Mouse (Mus musculus) adrenal gland, postnatal 4 days (tissue): ENCODE measurements around the gene Gm20388. TPM values are rescaled to one million over a fixed set of nuclear protein-coding genes. Genes with fewer than 3 reads are reported as not detected.

Experiments used
- DNase-seq, 2 experiments: peaks; one replicate each; pipeline ENCODE4 v3.0.0; 2021 to 2022; ENCODE audit warnings: low spot score in 2 of 2, mixed read lengths in 2 of 2
- total RNA-seq, 2 experiments: library from RNA; stranded (reverse); gene quantifications; 2 replicates each; pipeline ENCODE4 v1.2.3; 2021

Gm20388 gene
- total RNA-seq, 2 experiments from 2014 or later = 8.8 TPM; not detected in 1

- DNase-seq = no peak
These were observed 775.0 kb downstream of the Gm20388 start for GRCm38 (mm10) chr8:120685591-120685990.

DNA sequence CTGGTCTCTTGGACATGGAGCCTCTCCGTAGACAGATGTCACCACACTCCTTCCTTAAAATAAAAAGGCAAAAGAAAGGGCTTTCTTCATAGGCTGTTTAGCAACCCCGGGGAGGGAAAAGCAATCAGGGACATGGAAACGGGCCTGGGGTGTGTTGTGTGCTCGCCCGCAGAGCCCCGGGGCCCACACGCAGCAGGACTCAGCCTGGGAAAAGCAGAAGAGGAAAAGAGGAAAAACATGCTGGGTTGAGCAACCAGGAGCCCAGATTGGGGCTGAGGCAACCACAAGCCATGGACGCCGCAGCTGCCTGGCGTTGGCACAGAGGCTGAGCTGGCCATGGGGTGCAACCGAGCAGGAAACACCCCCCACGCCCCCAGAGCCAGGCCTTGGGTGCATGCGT, 775.4 kb downstream of the Gm20388 start:
- no peak for DNase-seq

- no peak for DNase-seq
These were observed 775.9 kb downstream of the Gm20388 start for GRCm38 (mm10) chr8:120686576-120686975.

- no peak for DNase-seq
These were observed 777.1 kb downstream of the Gm20388 start for GRCm38 (mm10) chr8:120687786-120688185.

DNA sequence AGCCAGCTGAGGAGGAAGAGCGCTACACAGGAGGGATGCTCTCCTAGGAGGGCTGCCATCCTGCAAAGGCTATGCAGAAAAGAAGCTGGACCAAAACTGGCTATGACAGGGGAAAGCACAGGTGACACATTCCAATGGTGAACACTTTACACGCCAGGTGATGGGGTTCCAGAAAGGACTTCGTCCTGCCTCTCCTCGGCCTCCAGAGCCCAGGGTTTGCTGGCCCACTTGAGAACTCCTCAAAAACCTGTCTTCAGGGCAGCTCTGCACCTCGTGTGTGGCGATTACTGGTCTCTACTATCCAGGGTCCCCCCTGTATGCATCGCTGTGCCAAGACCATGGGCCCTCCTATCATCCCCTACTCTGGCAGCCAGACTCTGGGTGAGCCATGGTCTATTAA, 777.9 kb downstream of the Gm20388 start:
- DNase-seq = no peak

GRCm38 (mm10) chr8:120692934-120693333, 782.3 kb downstream of the Gm20388 start:
- DNase-seq = no peak

- DNase-seq = no peak
These were observed 783.3 kb downstream of the Gm20388 start for GRCm38 (mm10) chr8:120693861-120694493.

DNA sequence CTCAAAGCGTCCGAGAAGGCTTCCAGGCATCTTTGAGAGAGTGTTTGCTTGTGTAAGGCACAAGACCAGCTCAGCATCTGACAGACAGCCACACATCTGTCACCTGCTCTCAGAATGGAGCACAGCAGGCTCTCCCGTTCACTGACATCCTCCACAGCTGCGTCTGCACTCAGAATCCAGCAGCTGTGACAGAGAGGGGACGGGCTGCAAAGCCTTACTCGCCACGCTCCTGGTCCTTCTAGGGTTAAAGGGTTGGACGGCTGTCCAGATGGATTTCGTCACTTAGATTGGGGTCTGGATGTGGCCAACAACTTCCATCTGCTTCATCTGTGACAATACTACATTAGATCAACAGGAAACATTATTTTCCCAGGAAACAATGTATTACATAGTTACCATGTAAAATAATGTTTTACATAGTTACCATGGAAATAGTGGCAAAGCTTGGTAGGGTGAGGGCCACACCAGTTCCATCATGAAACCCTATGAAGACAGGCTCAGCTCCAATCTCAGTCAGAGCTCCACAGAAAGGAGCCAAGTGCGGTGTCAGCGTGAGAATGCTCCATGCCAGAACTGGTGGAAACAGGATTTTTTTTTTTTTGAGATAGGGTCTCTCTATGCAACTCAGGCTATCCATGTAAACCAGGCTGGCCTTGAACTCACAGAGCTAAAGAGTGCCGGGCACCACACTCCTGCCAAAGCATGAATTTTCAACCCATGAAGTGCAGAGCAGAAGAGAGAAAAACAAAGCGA, 785.9 kb downstream of the Gm20388 start:
- DNase-seq = no peak

DNA sequence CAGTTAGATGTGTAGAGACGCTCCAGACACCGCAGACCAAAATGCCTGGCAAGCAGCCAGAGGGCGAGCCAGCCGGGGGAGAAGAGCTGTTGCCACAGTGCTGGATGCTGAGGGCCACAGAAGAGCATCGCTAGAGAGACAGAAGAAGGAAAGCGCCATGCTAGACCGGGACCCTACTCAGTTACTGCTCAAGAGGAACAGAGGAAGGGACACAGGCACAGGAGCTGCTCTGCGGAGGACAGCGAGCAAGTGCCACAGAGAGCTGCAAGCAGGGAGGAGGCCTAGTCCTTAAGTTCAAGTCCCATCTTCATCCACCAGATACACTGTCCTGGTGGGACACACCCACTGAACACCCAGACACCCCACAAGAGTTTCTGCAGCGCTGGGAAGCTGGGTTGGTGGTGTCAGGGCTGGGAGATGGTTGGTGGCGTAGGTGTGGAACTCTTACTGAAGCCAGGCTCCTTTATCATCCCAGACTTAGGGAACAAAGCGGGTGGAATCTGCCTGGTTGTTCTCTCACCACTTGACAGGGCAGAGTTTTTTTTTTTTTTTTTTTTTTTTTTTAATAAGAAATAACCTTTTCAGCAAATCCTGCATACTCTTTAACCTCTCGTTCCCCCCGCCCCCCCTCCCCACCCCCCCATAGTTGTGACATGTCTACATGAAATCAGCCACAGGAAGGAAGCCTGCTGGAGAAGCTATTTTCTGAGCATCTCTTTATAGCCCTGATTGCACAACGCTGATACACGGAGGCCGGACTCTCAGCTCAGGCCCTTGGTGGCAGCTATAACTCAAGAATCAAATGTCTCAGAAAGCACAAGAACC, 786.7 kb downstream of the Gm20388 start:
- DNase-seq = no peak

DNA sequence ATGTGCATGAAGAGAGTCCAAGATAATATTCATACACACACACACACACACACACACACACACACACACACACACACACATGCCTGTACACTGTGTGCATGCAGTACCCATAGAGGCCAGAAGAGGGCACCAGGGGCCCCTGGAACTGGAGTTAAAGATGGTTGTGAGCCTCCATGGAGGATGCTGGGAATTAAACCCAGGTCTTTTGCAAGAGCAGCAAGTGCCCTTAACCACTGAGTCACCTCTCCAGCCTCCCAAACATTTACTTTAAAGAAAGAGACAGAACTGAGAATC, 787.3 kb downstream of the Gm20388 start:
- DNase-seq = no peak

DNA sequence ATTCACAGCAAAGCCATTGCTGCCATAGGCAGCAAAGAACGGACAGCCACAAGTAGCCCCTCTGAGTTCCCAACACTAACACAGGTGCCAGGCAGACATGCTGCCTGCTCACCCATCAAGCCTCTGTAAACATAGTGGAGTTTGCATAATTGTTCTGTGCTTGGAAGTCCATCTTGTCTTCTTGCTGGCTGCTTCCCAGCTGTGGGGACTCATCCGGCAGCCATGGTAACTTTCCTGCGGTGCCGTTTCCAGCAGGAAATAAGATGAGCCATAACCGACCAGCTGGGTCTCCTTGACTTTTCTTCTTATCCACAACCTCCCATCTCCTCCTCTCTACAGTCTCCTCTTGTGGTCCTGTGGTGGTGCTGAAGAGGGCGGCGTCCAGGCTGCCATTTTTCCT, 787.8 kb downstream of the Gm20388 start:
- no peak for DNase-seq

- no peak for DNase-seq
These were observed 788.4 kb downstream of the Gm20388 start for GRCm38 (mm10) chr8:120699079-120699478.

DNA sequence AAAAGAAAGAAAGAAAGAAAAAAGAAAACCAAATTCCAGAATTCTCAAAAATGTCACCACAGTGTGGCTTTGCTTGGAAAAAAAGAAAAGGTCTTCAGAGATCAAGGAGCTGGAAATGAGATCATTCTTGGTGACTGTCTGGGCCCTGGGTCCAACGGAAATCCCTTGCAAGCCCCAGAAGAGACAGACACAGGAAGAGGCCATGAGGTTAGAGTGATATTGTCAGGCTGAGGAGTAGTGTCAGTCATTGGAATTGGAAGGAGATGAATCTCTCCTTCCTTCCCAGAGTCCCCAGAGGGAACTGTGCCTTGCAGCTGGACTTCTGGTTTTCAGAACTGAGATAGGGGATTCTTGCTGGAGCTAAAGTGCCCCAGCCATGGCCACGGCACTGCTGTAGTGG, 788.9 kb downstream of the Gm20388 start:
- DNase-seq = no peak

- DNase-seq = no peak
These were observed 789.4 kb downstream of the Gm20388 start for GRCm38 (mm10) chr8:120700053-120700452.

GRCm38 (mm10) chr8:120701758-120702465, 791.3 kb downstream of the Gm20388 start:
- no peak for DNase-seq

GRCm38 (mm10) chr8:120704203-120704602, 793.6 kb downstream of the Gm20388 start:
- no peak for DNase-seq

DNA sequence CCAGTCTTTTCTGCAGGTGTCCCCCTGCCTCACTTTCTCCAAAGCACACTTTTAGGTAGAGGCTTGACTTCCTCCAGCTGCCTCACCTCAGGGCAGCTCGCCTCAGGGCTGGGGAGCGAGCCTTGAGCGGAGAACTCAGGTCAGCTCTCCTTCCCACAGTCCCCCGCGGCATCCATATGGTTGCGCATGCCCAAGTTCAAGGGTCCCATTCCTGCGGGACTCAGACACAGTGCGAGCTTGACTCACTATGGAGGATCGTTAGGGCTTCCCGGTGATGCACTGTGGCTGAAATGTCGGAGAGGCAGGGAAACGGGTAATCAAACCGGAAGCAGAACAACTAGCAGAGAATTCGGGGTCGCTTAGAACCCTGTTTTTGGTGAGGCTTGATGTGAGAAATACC, 794.5 kb downstream of the Gm20388 start:
- no peak for DNase-seq

GRCm38 (mm10) chr8:120706193-120706592, 795.6 kb downstream of the Gm20388 start:
- no peak for DNase-seq

- DNase-seq = no peak
These were observed 798.5 kb downstream of the Gm20388 start for GRCm38 (mm10) chr8:120709176-120709575.

DNA sequence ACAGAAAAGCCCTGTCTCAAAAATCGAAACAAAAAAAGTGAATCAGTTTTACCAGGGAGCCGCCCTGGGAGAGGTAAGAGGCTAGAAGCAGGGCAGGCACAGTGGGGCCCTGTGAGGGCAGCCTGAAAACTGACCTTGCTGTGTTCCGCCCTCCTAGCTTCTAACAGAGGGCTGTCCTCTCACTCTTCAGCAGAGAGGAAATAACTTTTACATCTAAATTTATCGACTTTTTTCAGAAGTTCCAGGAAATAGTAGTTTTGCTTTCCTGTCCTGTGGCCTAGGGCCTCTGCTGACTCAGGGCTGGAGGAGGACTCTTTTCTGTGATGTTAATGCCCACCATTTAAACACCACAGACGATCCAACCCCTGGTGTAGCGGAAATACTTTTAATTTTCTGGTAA, 804.6 kb downstream of the Gm20388 start:
- no peak for DNase-seq

DNA sequence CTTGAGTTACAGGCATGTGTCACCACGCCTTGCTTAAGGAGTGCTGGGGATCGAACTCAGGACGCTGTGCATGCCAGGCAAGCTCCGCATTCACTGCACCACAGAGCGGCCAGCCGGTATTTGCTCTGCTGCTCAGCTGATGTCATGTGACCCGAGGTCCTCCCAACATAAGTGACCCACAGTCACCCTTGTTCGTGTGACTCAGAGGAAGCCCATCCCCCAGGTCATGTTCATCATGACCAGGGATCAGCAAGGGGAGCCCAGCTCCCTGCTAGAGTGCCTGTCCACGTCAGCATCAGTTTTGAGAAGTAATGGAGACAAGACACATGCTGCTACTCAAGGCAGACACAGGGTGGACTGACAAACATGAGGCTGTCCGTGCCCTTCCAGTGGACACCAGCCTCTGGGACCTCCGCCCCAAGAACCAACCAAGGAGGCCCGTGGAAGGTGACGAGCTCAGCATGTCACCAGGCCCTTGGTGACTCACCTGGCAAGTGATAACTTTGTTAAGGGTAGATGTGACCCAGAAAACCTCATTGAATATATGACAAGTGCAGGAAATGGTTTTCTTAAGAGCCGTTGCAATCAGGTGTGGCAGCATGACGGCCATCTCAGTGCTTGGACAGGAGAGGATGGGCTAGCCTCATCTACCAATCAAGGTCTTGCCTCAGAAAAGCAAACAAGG, 805.5 kb downstream of the Gm20388 start:
- DNase-seq = no peak
